Mouse (Mus musculus): ENCODE data around the gene Ric8a.
"Not testable (repeated sequence)": the region's sequence is repeated elsewhere in the genome, so short reads cannot be mapped to it uniquely, and the experiment has no call there.

Ric8a gene

GRCm38 (mm10) chr7:140890636-140891035, 33.9 kb downstream of the Ric8a start:
- not testable (repeated sequence) for DNase-seq (ENCODE audit: low spot score)

- DNase-seq (ENCODE audit: low spot score) = no peak
Measured at GRCm38 (mm10) chr7:140894031-140894430, 37.3 kb downstream of the Ric8a start.

DNA sequence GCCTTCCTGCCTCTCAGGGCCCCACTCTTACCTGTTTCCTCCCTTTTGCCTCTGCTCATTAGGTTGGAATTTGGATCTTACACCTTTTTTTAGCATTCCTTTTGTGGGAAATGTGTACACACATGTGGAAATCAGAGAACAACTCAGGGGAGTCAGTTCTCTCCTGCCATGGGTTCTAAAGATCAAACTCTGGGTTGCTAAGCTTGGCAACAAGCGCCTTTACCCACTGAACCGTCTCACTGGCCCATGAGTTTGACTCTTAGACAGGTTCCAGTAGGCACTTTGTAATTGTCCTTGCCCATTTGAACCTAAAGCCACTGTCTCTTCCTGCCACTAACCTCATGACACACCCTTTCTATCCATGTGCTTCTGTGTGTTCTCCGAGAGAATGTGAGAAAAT, 37.9 kb downstream of the Ric8a start:
- DNase-seq (ENCODE audit: low spot score) = no peak

DNA sequence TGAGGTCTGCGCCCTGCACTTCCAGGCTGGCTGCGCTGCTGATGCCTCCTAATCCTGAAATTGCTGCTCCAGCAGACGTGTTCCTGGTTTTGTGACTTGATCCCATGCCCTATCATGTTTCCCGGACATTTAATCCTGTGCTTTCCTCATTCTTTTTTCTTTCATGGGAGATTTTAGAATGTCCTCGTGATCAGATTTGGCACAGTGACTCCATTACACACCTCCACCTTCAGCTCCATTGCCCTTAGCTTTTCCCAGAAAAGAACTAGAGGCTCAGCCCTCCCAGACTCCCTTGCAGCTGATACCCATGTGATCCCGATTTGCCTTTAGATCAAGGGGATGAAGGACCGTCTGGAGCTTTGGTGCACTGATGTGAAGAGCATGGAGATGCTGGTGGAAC, 41.1 kb downstream of the Ric8a start:
- DNase-seq (ENCODE audit: low spot score) = no peak

- DNase-seq (ENCODE audit: low spot score) = no peak
Measured at GRCm38 (mm10) chr7:140899121-140899520, 42.4 kb downstream of the Ric8a start.

DNA sequence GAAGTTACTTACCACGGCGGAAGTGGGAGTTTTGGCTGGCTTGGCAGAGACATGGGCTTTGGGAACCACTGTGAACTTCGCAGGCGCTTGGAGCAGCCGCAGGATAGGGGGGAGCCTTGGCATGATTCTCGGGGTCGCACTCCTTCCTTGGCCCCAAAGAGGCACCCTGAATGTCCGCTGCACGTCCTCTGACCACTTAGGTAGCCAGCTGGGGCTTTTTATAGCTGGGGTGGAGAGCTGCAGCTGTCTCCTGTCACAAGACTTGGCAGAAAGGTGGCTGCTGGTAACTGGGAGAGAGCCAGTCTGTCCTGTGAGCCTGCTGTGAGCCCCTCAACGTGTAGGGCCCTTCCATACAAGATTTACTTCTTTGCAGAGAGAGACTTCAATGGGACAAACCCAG, 43.5 kb downstream of the Ric8a start, which contains the start of gene Cox8b:
Gene Cox8b (minus strand): TSS at position 227 of the 400 bp plus-strand sequence.
- no peak for DNase-seq (ENCODE audit: low spot score)

DNA sequence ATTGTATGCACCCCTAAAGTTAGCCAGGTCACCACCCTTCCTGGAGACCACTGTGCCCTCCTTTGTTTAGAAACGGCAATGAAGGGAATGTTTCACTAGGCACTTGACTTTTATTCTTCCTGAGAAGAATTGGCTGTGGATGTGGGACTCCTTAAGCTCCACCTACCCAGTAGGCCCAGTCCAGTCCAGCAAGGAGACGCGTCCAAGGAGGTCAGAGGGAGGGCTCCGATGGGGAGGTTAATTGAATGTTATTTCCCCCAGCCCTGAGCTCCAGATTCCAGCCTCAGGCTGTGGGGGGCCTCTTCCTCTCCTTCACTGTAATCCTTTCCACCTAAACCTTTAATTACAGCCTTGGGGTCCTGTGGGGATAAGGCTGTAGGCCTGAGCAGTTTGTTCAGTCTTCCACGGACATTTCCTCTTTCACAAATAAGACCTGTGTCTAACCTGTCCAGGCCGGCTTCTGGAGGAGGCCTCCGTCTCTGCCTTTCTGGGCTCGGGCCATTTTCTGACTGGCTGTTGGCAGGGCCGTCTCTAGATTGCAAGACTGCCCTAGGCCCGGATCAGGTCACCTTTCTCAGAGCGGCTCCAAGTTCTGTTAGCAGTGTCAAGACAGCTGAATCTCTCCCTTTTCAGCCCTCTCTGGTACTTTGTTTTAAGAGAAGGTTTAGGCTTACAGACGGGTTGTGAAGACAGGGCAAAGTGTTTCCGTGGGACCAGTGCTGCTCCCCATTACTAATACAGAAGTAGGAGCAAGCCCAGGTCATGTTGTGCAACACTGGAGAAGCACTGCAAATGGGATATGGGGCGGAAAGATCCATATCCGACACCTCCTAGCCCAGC, 45.5 kb downstream of the Ric8a start:
- no peak for DNase-seq (ENCODE audit: low spot score)

- peak; percentile 78 for DNase-seq (ENCODE audit: low spot score)
Measured at GRCm38 (mm10) chr7:140903212-140903611, 46.5 kb downstream of the Ric8a start.

DNA sequence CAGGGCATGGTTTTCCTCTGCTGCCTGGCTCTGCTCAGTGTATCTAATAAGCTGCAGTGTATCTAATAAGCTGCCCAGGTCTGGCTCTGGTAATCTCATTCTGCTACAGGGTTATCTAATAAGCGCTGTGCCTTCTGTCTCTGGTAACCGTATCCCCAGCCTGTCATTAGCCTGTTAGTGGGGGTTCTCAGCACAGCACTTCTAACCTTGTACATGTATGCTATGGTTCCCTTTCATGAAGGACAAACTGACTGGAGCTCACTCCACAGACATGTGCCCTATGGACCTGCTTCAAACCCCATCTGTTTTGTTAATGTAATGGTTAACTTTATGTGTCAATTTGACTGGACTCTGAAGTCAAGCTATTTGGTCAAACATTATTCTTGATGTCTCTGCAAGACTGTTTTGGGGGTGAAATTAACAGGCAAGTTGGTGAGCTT, 48.9 kb downstream of the Ric8a start:
- DNase-seq (ENCODE audit: low spot score) = no peak

DNA sequence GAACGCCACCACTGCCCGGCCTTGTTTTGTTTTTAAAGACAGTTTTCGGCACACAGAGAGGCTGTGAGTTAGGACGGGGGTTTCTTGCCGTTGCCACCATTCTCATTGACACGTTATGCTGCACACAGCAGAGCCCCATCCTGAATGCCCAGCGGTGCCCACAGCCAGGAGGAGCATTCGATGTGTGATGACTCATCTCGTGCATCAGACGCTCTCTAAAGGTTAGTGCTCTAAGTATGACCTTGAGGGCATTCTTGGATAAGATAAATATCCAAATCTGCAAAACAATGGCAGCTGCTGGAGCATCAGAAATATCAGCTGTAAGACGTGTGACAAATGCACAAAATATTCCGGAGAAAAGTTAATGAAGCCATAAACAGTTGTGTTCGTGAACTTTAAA, 50.4 kb downstream of the Ric8a start:
- DNase-seq (ENCODE audit: low spot score) = no peak

GRCm38 (mm10) chr7:140907697-140908096, 50.9 kb downstream of the Ric8a start:
- DNase-seq (ENCODE audit: low spot score) = no peak

DNA sequence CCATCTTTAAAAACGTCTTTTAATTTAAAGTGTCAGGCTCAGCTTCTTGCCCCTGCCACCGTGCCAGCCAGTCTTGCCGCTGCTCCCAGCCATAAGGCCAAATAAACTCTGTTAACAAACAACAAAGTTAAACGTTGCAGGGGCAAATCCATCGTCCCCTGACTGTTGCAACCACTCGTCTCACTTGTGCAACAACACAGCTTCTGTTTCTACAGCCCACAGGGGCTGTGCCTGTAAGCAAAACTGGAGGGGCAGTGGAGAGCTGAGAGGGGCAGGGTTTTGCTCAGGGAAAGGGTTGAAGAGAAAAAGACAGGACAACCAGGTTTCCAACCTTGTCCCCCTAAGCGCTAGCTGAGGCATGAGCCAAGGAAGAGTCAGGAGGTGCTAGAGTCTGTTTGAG, 51.4 kb downstream of the Ric8a start:
- DNase-seq (ENCODE audit: low spot score) = no peak

DNA sequence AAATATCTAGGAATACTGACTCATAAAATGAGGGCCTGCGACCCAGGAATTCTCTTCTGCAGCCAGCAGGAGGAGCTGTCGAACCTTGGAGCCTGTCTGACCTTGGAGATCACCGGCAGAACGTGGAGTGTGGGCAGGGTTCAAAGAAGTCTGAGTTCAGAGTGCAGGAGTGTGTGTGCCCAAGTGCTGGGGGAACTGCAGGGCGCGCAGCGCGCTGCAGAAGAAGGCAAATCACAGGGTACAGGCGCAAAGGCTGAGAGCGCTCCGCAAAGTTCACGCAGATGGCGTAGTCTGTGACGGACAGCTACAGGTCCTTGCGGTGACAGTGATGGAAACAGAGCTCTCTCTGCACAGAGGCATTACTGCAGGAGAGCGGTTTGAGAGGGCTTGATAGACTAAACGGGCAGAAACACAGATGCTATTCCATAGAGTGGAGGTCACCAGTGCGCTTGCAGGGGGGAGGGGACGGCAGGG, 51.9 kb downstream of the Ric8a start:
- DNase-seq (ENCODE audit: low spot score) = peak; percentile 83

- no peak for DNase-seq (ENCODE audit: low spot score)
Measured at GRCm38 (mm10) chr7:140912293-140912692, 55.5 kb downstream of the Ric8a start.

- DNase-seq (ENCODE audit: low spot score) = no peak
Measured at GRCm38 (mm10) chr7:140912846-140913482, 56.2 kb downstream of the Ric8a start.

All from lung, postnatal 25 days (tissue).